Mouse (Mus musculus): ENCODE results near the gene Cyb5b.

Cyb5b gene

GRCm38 (mm10) chr8:107227011-107227626 is 76.7 kb downstream of the Cyb5b start:
- no peak for DNase-seq (ENCODE audit: low spot score)

- no peak for DNase-seq (ENCODE audit: low spot score)
Measured at GRCm38 (mm10) chr8:107233251-107233650, 82.8 kb downstream of the Cyb5b start.

GRCm38 (mm10) chr8:107233718-107234117 is 83.3 kb downstream of the Cyb5b start:
- no peak for DNase-seq (ENCODE audit: low spot score)
